Mouse (Mus musculus): ENCODE measurements around the gene Ipo13.

DNA sequence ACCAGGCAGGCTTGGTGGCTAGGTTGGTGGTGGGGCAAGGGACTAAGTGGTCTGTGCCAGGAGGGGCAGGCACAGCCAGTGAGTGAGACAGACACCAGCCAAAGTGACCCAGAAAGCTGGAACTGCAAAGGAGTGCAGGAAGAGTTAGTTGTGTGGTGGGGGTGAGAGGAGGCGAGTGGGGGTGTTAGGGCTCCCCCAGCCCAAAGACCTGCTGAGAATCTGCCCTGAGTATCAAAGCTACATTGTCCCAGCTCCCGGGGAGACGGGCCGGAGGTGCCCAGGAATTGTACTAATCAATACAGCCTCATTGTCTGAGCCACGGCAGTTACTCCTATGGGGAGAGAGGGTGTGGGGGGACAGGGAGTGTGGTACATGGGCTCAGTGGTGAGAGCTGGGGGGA is 65.3 kb downstream of the Ipo13 start:
- TF ChIP-seq CTCF (IDR thresholded peaks at IDR 0.05; ENCODE audit: low read depth, low read length): no peak
- no peak for TF ChIP-seq POLR2A (IDR thresholded peaks at IDR 0.05; ENCODE audit: borderline replicate concordance, low read depth, low read length)
